Mouse (Mus musculus): Measurements from ENCODE around the gene Pnkd.
"Not testable (repeated sequence)": the region's sequence is repeated elsewhere in the genome, so short reads cannot be mapped to it uniquely, and the experiment has no call there.

- TF ChIP-seq CTCF (conservative IDR thresholded peaks at IDR 0.05; ENCODE audit: insufficient read depth, insufficient read length, low read depth, low read length); POLR2A (IDR thresholded peaks at IDR 0.05; ENCODE audit: low read depth, low read length): not testable (repeated sequence)
Measured at GRCm38 (mm10) chr1:74340992-74341391, 56.3 kb downstream of the Pnkd start.
